Mouse (Mus musculus) kidney, postnatal 0 days (tissue): ENCODE results near the gene Bcor. TPM values are rescaled to one million over a fixed set of nuclear protein-coding genes. Genes with fewer than 3 reads are reported as not detected.

Experiments used
- ATAC-seq: fragments of 200-750 bp; cut with Nextera tagmentation; replicated peaks from 2 replicates; pipeline ENCODE4 v1.8.0; 2017; ENCODE audit warnings: low read depth, moderate number of reproducible peaks, moderate TSS enrichment, moderate library complexity; ENCODE audit not compliant: low FRiP score
- DNase-seq: peaks from one replicate; pipeline ENCODE4 v3.0.0-alpha.2; 2016; ENCODE audit warnings: low spot score
- H3K27ac ChIP-seq: fragments of 300-500 bp; sonication (generic); 2 replicates; pipeline ENCODE4 v1.5.1; 2014; ENCODE audit warnings: mild to moderate bottlenecking
- H3K27me3 ChIP-seq: fragments of 300-500 bp; sonication (generic); 2 replicates; pipeline ENCODE4 v1.6.1; 2014; ENCODE audit warnings: low read length, mixed read lengths; ENCODE audit not compliant: insufficient read depth
- H3K36me3 ChIP-seq: fragments of 300-500 bp; sonication (generic); 2 replicates; pipeline ENCODE4 v1.6.1; 2014; ENCODE audit warnings: low read length, mixed read lengths; ENCODE audit not compliant: insufficient read depth
- H3K4me1 ChIP-seq: fragments of 300-500 bp; sonication (generic); replicated peaks from 2 replicates; pipeline ENCODE4 v1.6.1; 2014; ENCODE audit warnings: antibody characterized with exemption, low read length, mixed read lengths; ENCODE audit not compliant: insufficient read depth
- H3K4me2 ChIP-seq: fragments of 300-500 bp; sonication (generic); 2 replicates; pipeline ENCODE4 v1.6.1; 2014; ENCODE audit warnings: mild to moderate bottlenecking, low read length, moderate library complexity, mixed read lengths
- H3K4me3 ChIP-seq: fragments of 300-500 bp; sonication (generic); replicated peaks from 2 replicates; pipeline ENCODE4 v1.5.1; 2014; ENCODE audit warnings: low read depth, low read length
- H3K9ac ChIP-seq: fragments of 300-500 bp; sonication (generic); 2 replicates; pipeline ENCODE4 v1.6.1; 2014; ENCODE audit warnings: low read depth, low read length
- H3K9me3 ChIP-seq: fragments of 300-500 bp; sonication (generic); replicated peaks from 2 replicates; pipeline ENCODE4 v1.6.1; 2016; ENCODE audit warnings: low read length, inconsistent platforms, mixed read lengths
- CTCF ChIP-seq: IDR thresholded peaks from 2 replicates; pipeline ENCODE4 v1.5.1; 2016; ENCODE audit warnings: antibody characterized with exemption, low read depth, mild to moderate bottlenecking, moderate library complexity
- WGBS: fragments of 180-500 bp; shearing (Covaris S2); extraction: QIAGEN DNeasy Blood & Tissue Kit; methylation state at CpG from one replicate; pipeline ENCODE4 v1.1.7; 2014; 5-methylcytosine and 5-hydroxymethylcytosine counted together
- polyA plus RNA-seq: library from polyadenylated mRNA; unstranded; fragments of >200 nt; fragmentation: Nextera tagmentation; extraction: Ambion mirVana; gene quantifications from 2 replicates; pipeline ENCODE4 v1.2.1, GENCODE M21; 2015

Gene Bcor
- polyA plus RNA-seq, 1 experiment from 2014 or later, result 12.8 TPM

DNA sequence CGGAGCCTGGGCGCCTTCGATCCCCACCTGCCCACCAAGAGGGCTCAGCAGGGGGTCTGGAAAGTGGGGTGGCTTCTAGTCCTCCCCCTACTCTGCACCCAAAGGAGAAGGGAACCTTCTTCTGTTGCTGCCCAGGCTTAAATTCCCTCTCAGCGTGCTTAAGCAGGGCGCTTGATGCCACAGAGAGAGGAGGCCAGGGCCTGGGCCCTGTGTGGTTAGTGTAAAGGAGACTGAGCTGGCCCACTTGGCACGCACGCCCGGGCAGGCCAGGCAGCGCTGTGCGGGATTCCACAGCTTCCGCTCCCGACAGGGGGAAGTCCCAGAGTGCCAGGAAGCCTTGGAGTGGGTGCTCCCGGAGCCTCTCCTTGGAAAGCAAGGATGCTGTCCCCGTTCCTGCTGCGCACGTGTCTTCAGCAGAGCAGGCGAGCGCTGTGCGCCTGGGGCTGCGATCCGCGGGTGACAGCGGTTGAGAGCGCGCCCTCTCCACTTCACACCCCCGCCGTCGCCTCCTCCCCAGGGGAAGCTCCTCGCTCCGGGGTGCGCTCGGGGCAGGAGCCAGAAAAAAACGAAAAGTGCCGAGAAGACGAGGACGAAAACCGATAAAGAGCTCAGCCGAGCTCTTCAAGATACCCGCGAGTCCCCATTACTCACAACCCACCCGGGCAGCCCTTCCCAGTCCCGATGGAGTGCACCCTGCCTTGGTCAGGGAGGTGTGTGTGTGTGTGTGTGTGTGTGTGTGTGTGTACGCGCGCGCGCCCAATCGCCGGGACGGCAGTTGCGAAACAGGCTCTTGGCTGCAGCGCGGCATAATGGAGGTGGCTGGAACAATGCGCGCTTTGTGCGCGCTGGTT, 153.9 kb downstream of the Bcor start:
- TF ChIP-seq CTCF, result no peak
- WGBS, result 5% methylated on average over 56 of the region's 57 CpGs
- Histone ChIP-seq H3K36me3 (no peaks in the 10 kb centered on the region), H3K27ac (peak overlapping the region; percentile 73), H3K9ac (peak overlapping the region; percentile 53), H3K4me1 (peaks cover 3% of the 10 kb centered on the region; the same call in 1 of the 2 replicates), H3K27me3 (no peaks in the 10 kb centered on the region; the same call in 1 of the 2 replicates), H3K4me2 (peak overlapping the region; percentile 65), H3K4me3 (peak overlapping the region; percentile 31), H3K9me3 (no peaks in the 10 kb centered on the region)
- DNase-seq, result peak; percentile 53
- ATAC-seq, result peak; percentile 61

- H3K9me3 ChIP-seq, result no peaks in the 10 kb centered on the region
- H3K36me3 ChIP-seq, result no peaks in the 10 kb centered on the region
- H3K4me3 ChIP-seq, result 0 out of 2 replicates have a peak overlapping the region, but pooled peaks have one; percentile 4
- 6% methylated on average over 37 of the region's 38 CpGs for WGBS
- H3K4me1 ChIP-seq, result peaks cover 3% of the 10 kb centered on the region; the same call in 1 of the 2 replicates
- no peak for TF ChIP-seq CTCF
- peak overlapping the region; percentile 73 for H3K27ac ChIP-seq
- peak; percentile 65 for ATAC-seq
- H3K4me2 ChIP-seq, result peak overlapping the region; percentile 65
- DNase-seq, result peak; percentile 58
- H3K9ac ChIP-seq, result peak overlapping the region; percentile 53
- H3K27me3 ChIP-seq, result no peaks in the 10 kb centered on the region; the same call in 1 of the 2 replicates
Observed at GRCm38 (mm10) chrX:12005181-12006030, 154.7 kb downstream of the Bcor start.

DNA sequence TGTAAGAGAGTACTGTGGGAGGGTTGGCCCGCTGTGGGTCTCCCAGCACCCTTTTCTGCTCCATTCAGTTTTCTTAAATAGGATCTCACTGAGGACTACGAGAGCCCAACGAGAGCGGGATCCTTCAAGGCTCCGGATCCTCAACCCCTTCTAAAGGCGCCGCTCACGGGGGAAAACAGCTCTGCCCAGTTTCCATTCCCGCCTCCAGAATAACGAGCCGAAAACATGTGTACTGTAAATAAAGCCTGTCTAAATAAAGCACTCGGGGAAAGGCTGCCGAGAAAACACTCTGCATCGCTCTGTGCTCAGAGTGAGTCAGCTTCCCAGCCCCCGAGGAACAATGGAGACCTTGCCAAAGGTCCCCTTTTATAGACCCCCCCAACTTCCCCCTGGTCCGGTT, 155.7 kb downstream of the Bcor start:
- no peak for TF ChIP-seq CTCF
- H3K4me1 ChIP-seq, result peaks cover 3% of the 10 kb centered on the region; the same call in 1 of the 2 replicates
- no peaks in the 10 kb centered on the region; the same call in 1 of the 2 replicates for H3K27me3 ChIP-seq
- 0 out of 2 replicates have a peak overlapping the region, but pooled peaks have one; percentile 13 for H3K27ac ChIP-seq
- H3K4me3 ChIP-seq, result no peak overlapping the region
- H3K9ac ChIP-seq, result no peak overlapping the region
- H3K9me3 ChIP-seq, result no peaks in the 10 kb centered on the region
- no peaks in the 10 kb centered on the region for H3K36me3 ChIP-seq
- no peak overlapping the region for H3K4me2 ChIP-seq
- DNase-seq, result no peak
- no peak for ATAC-seq
- 19% methylated on average over 16 of the region's 16 CpGs for WGBS

- WGBS, result 39% methylated on average over 6 of the region's 6 CpGs
- no peak overlapping the region for H3K4me3 ChIP-seq
- no peaks in the 10 kb centered on the region for H3K9me3 ChIP-seq
- H3K9ac ChIP-seq, result no peak overlapping the region
- no peaks in the 10 kb centered on the region for H3K36me3 ChIP-seq
- no peak overlapping the region for H3K27ac ChIP-seq
- DNase-seq (no peak), ATAC-seq (no peak)
- peaks cover 3% of the 10 kb centered on the region; the same call in 1 of the 2 replicates for H3K4me1 ChIP-seq
- no peak for TF ChIP-seq CTCF
- H3K4me2 ChIP-seq, result no peak overlapping the region
- no peaks in the 10 kb centered on the region; the same call in 1 of the 2 replicates for H3K27me3 ChIP-seq
Observed at GRCm38 (mm10) chrX:12003947-12004346, 156.2 kb downstream of the Bcor start.

GRCm38 (mm10) chrX:12003539-12003938, 156.6 kb downstream of the Bcor start:
- peaks cover under 1% of the 10 kb centered on the region; the same call in 1 of the 2 replicates for H3K27me3 ChIP-seq
- TF ChIP-seq CTCF, result no peak

DNA sequence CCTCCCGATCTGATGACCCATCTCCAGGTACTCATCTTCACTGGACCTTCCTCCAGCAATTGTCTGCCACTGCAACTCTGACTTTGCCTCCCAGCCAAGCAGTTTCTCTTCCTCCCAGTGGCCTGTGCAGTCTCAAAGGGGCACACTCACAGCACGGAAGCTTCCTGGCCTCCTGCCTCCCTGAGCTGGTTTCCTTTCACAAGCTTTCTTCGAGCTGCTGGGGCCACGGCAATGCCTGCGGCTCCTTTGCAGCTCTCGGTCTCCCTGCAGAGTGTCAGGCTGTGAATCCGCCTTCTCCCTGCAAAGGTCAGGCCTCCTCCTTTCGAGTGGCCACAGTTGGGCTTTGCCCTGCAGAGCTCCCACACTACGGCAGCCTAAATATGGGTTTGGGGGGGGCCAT, 157.0 kb downstream of the Bcor start:
- WGBS, result 22% methylated on average over 9 of the region's 9 CpGs
- no peak for TF ChIP-seq CTCF
- Histone ChIP-seq H3K27me3 (peaks cover 2% of the 10 kb centered on the region; the same call in 1 of the 2 replicates), H3K4me3 (no peak overlapping the region), H3K9me3 (no peaks in the 10 kb centered on the region), H3K27ac (no peak overlapping the region), H3K36me3 (no peaks in the 10 kb centered on the region), H3K4me1 (peaks cover 3% of the 10 kb centered on the region; the same call in 1 of the 2 replicates), H3K9ac (no peak overlapping the region), H3K4me2 (no peak overlapping the region)
- no peak for ATAC-seq
- DNase-seq, result no peak

More at GRCm38 (mm10) chrX:12003539-12003938, 156.6 kb downstream of the Bcor start:
- no peaks in the 10 kb centered on the region for H3K36me3 ChIP-seq
- no peak overlapping the region for H3K4me2 ChIP-seq
- H3K9me3 ChIP-seq, result no peaks in the 10 kb centered on the region
- ATAC-seq (no peak), DNase-seq (no peak)
- 4% methylated on average over 1 of the region's 1 CpGs for WGBS
- peaks cover 3% of the 10 kb centered on the region; the same call in 1 of the 2 replicates for H3K4me1 ChIP-seq
- H3K9ac ChIP-seq, result no peak overlapping the region
- H3K4me3 ChIP-seq, result no peak overlapping the region
- no peak overlapping the region for H3K27ac ChIP-seq
